Mouse (Mus musculus): ENCODE results near the gene Samd4.

GRCm38 (mm10) chr14:46964074-46964872 is 81.6 kb downstream of the Samd4 start:
- TF ChIP-seq CTCF (conservative IDR thresholded peaks at IDR 0.05; ENCODE audit: insufficient read depth, insufficient read length, low read depth, low read length) (no peak), POLR2A (IDR thresholded peaks at IDR 0.05; ENCODE audit: low read depth, low read length) (no peak)

All from kidney, adult 2 months (tissue).